Mouse (Mus musculus) 416B (cell line): Measurements from ENCODE around the gene Cd302.

Experiments used
- DNase-seq: peaks from one replicate; pipeline ENCODE4 v3.0.0; 2011; ENCODE audit warnings: low read depth

The Cd302 gene

GRCm38 (mm10) chr2:60284467-60284821, at the start of gene Cd302:
TSS of gene Cd302 (minus strand) at chr2:60284488.
- no peak for DNase-seq

GRCm38 (mm10) chr2:60328641-60329040, 44.4 kb upstream of the Cd302 start:
- peak; percentile 21 for DNase-seq

- no peak for DNase-seq
These were observed 43.3 kb upstream of the Cd302 start for GRCm38 (mm10) chr2:60327581-60327980.

- no peak for DNase-seq
These were observed 42.7 kb upstream of the Cd302 start for GRCm38 (mm10) chr2:60326948-60327347.

- DNase-seq: peak; percentile 66
These were observed 39.1 kb upstream of the Cd302 start for GRCm38 (mm10) chr2:60323411-60323810.

- DNase-seq: no peak
These were observed 37.9 kb upstream of the Cd302 start for GRCm38 (mm10) chr2:60322031-60322726.

- DNase-seq: no peak
These were observed 19.5 kb upstream of the Cd302 start for GRCm38 (mm10) chr2:60303796-60304195.

- peak; percentile 31 for DNase-seq
These were observed 15.0 kb upstream of the Cd302 start for GRCm38 (mm10) chr2:60299323-60299722.

GRCm38 (mm10) chr2:60298266-60298665, 14.0 kb upstream of the Cd302 start:
- peak; percentile 75 for DNase-seq

- no peak for DNase-seq
These were observed 7.1 kb upstream of the Cd302 start for GRCm38 (mm10) chr2:60291381-60291780.

- no peak for DNase-seq
These were observed 5.2 kb upstream of the Cd302 start for GRCm38 (mm10) chr2:60289451-60289850.

- peak; percentile 71 for DNase-seq
These were observed 4.3 kb upstream of the Cd302 start for GRCm38 (mm10) chr2:60288606-60289005.

GRCm38 (mm10) chr2:60285107-60285617, 874 bp upstream of the Cd302 start:
- peak; percentile 44 for DNase-seq

GRCm38 (mm10) chr2:60283751-60284466, 379 bp downstream of the Cd302 start:
- no peak for DNase-seq

GRCm38 (mm10) chr2:60283208-60283750, 1.0 kb downstream of the Cd302 start:
- no peak for DNase-seq

GRCm38 (mm10) chr2:60282625-60283024, 1.7 kb downstream of the Cd302 start:
- DNase-seq: no peak

- DNase-seq: peak; percentile 93
These were observed 5.7 kb downstream of the Cd302 start for GRCm38 (mm10) chr2:60278627-60279026.

GRCm38 (mm10) chr2:60269856-60270479, 14.3 kb downstream of the Cd302 start:
- DNase-seq: no peak

- no peak for DNase-seq
These were observed 16.7 kb downstream of the Cd302 start for GRCm38 (mm10) chr2:60267567-60267966.

GRCm38 (mm10) chr2:60260621-60261350, 23.5 kb downstream of the Cd302 start:
- DNase-seq: no peak

- DNase-seq: no peak
These were observed 25.1 kb downstream of the Cd302 start for GRCm38 (mm10) chr2:60259186-60259585.

- no peak for DNase-seq
These were observed 27.5 kb downstream of the Cd302 start for GRCm38 (mm10) chr2:60256751-60257150.
